Mouse (Mus musculus): ENCODE data around the gene Dapk2. TPM values are rescaled to one million over a fixed set of nuclear protein-coding genes. Genes with fewer than 3 reads are reported as not detected.
A peak's percentile ranks its signal among the peaks of the same experiment; 100 is the strongest.
"Not testable (repeated sequence)": the region's sequence is repeated elsewhere in the genome, so short reads cannot be mapped to it uniquely, and the experiment has no call there.

The Dapk2 gene
- polyA plus RNA-seq, 2 experiments from 2014 or later, result 0.81 TPM; not detected in 1

DNA sequence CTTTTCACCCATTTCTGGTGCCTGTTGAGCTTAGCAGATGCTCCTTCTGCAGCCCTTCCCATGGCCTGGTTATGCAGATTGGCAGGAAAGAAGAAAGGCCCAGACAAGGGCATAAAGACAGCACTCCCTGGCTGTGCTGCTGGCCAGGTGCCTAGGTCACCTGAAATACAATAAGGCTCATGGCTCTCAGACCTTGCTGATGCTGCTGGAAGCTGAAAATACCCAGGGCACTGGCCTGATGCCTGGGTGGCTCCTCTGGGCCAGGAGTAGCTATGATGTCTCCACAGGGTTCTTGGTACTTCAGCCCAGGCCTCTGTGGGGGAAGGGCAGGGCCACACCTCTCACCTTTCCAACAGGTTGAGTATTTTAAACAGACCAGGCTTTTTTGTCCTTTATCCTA, 121.6 kb downstream of the Dapk2 start:
- ATAC-seq, result no peak

DNA sequence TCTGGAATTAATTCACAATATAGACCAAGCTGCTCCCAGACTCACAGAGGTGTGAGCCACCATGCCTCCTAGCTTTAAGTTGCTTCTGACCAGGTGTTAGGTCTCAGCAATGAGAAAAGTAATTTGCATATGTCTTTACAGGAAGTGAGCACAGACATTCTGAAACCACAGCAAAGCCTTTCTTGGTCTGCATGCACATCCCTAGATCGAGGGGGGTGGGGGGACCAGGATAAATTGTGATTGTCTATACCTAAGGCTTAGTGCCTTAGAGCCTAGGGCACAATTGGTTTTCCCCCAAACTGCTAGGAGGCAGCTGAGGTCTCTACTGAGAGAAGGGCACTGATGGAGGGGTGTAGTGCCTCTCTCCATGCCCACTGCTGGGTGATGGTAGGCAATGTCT, 122.5 kb downstream of the Dapk2 start:
- peak; percentile 73 for ATAC-seq

- peak; percentile 83 for ATAC-seq
These were observed 123.5 kb downstream of the Dapk2 start for GRCm38 (mm10) chr9:66281501-66281951.

GRCm38 (mm10) chr9:66282582-66282981, 124.6 kb downstream of the Dapk2 start:
- no peak for ATAC-seq

DNA sequence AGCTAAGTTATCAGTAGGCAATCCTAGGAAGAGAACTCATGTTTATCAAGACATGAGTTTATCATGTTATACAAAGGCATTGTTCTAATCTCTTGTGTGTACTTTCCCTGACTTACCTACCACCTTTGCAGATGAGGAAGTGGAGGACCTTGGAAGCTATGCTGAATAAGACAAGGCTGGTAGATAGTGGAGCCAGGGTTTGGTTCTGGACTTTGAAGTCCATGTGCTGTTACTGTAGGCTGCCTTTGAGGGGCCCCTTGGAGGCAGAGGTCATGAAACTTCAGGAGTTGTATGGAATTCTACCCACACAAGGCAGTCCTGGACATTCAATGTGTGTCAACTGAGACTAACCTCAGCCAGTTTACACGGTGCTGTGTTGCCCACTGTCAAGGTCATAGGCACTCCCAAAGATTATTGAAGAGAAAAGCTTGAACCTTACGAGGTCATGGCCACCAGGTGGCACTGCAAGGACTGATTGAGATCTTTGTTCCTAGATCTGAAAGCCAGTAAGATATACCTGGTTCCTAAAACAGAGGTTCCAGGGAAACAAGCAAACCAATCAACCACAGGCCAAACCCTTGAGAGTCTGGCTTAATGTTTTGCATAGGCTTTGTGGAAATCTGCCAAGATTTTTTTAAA, 125.7 kb downstream of the Dapk2 start:
- no peak for ATAC-seq

DNA sequence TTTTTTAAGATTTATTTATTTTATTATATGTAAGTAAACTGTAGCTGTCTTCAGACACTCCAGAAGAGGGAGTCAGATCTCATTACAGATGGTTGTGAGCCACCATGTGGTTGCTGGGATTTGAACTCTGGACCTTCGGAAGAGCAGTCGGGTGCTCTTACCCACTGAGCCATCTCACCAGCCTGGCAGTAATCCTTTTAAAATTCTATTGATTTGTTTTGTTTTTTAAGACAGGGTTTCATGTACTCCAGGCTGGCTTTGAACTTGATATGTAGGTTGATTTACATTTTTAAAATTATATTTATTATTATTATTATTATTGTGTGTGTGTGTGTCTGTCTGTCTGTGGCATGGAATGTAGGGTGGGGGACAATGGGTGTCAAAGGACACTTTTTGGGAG, 127.2 kb downstream of the Dapk2 start:
- ATAC-seq, result not testable (repeated sequence)

GRCm38 (mm10) chr9:66285901-66286300, 127.9 kb downstream of the Dapk2 start:
- ATAC-seq, result no peak

DNA sequence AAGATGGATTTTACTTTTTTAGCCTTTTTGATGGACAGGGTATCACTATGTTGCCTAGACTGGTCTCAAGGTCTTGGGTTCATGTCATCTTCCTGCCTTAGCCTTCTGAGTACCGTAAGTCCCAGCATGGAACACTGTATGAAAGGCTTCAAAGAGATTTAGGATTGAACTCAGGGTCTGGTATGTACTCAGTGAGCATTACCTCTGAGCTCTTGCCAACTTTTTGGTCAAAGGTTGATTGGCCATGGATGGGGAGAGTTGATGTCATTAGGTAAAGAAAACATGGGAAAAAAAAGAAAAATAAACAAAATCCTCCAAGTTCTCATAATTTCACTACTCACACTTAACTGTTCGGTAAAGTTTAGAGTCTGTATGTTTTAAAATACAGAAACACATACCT, 132.7 kb downstream of the Dapk2 start:
- ATAC-seq, result no peak

GRCm38 (mm10) chr9:66293319-66293718, 135.3 kb downstream of the Dapk2 start:
- ATAC-seq, result no peak

- no peak for ATAC-seq
These were observed 136.2 kb downstream of the Dapk2 start for GRCm38 (mm10) chr9:66294227-66294626.

DNA sequence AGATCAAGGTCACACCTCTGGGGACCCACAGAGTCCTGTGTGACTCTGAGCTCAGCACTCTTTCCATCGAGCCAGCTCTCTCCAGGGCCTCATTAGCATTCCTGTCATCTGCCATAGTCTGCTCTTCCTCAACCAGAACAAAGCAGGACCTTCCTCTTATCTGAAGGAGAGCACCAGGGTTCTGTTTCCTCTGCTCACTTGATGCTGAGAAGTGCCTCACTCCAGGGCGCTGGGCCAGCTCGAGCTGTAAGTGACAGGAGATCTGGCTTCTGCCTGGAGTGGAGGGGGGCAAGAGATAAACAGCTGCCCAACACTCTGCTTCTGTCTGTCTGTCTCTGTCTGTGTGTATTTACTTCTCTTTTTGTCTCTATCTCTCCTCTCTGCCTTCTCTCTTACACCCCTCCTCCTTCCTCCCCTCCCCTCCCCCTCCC, 137.0 kb downstream of the Dapk2 start:
- peak; percentile 37 for ATAC-seq

- no peak for ATAC-seq
These were observed 137.6 kb downstream of the Dapk2 start for GRCm38 (mm10) chr9:66295577-66296120.

DNA sequence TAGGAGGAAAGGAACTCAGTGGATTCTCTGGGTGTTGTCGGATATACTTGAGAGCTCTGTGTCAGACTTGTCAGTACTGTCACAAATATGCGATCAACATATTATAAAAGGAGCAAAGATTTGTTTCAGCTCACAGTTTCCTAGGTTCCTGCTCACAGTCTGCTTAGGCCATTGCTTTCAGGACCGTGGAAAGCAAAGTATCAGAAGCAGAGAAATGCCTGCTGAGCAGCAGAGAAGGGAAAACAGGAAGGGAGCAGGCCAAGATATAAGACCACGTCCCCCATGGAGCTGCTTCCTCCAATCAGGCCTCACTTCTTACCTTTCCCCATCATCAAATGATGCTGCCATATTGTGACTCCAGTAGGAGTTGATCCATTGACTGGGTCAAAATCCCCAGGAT, 140.8 kb downstream of the Dapk2 start:
- no peak for ATAC-seq

GRCm38 (mm10) chr9:66300448-66301027, 142.5 kb downstream of the Dapk2 start:
- no peak for ATAC-seq

GRCm38 (mm10) chr9:66304320-66305090, 146.5 kb downstream of the Dapk2 start:
- no peak for ATAC-seq

DNA sequence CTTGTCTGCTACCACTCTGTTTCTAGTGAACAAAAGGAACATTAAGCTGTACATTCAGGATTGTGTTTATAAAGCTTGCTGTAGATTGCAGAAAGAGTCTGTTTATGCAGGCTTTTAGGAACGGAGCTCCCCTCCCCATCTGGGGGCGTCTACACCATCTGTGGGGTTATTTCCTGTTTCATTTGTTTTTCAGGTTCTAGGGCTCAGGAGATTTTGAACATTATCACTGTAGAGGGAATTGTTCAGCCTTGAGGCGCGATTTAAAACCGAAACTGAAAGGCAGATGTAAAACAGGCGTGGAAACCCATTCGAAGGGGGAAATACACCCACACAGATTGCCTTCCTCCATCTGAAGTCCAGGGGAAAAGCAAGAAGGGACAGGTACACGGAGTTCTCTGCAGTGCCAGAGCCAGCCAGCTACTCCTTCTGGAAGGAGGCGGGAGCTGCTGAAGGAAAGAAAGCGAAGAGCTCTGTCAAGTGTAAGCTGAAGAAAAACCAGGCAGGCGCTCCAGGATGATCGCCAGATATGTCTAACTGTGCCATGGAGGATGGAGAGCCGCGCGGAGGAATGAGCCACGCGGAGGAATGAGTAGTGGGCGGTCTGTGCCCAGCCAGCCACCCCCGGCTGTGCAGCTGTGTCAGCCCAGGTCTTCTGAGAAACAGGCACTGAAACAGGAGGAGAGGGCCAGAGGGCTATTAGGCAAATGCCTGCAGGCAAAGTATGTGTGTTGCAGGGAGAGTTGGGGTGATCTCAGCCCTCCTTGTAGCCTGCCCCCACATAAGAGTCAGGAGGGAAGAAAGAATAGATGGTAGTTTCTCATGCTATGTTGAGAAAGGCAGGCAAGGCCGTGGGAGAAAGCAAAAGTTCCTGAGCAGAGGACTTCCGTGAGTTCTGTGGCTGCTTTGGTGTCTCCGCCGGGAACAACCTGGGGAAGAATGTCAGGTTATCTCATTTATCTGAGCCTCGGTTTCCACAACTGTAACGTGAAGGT, 147.4 kb downstream of the Dapk2 start:
- peak; percentile 95 for ATAC-seq

- ATAC-seq, result no peak
These were observed 148.4 kb downstream of the Dapk2 start for GRCm38 (mm10) chr9:66306414-66306813.

DNA sequence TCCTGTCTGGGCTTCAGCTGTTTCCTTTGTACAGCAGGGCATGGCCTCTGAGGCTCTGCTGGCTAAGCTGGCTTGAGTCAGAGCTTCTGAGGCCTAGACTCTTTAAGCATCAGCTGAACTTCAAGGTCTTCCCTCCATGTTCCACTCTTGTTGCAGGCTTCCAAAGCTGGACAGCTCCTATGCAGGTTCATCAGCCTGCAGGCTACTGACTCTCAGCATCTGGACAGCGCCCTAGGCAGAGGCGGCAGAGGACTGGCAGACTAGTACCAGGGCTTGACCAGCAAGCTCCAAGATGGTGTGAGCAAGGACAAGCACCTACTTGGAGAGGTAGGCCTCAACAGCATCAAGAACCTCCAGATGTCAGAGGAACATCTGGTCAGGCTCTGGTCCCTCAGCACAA, 149.3 kb downstream of the Dapk2 start:
- no peak for ATAC-seq

DNA sequence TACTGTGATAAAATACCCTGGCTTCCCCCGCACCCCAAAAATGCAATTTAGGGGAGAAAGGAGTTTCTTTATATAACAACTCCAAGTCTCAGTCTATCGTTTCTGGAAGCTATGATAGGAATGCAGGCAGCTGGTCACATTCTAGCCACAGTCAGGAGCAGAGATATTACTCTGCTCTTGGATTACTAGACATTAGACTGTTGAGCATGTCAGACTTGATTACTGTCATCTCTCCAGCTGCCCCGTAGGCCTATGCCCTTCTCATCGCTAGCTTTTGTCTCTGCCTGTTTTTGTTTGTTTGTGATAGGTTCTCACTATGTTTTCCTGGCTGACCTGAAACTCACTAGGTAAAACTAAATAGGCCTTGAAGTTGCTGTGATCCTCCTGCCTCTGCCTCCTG, 150.7 kb downstream of the Dapk2 start:
- ATAC-seq, result no peak

- no peak for ATAC-seq
These were observed 153.4 kb downstream of the Dapk2 start for GRCm38 (mm10) chr9:66311458-66311857.

DNA sequence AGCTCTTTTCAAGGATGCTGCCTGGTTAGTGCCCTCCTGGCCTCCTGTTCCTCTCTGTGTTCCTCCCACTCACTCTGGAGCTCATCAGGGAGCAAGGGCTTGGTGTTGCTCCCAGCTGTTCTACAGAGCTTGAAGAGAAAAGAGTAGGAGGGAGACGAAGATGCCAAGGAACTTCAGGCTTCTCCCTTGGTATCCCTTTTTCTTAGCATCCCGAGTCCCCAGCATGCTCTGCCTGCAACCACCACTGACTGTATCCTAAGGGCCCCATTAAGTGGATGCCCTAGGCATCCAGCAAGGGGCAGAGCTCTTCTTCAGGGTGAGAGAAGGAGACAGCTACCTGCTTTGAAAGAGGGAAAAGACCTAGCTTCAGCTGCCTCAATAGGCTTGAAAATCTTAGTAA, 158.6 kb downstream of the Dapk2 start:
- no peak for ATAC-seq
